Mouse (Mus musculus): ENCODE measurements around the gene Rab25.
"Not testable (repeated sequence)": the region's sequence is repeated elsewhere in the genome, so short reads cannot be mapped to it uniquely, and the experiment has no call there.

The Rab25 gene

GRCm38 (mm10) chr3:88548180-88548917 lies at the start of gene Rab25:
Rab25 (minus strand) TSS chr3:88548300.
- no peak for DNase-seq (ENCODE audit: low read depth)

DNA sequence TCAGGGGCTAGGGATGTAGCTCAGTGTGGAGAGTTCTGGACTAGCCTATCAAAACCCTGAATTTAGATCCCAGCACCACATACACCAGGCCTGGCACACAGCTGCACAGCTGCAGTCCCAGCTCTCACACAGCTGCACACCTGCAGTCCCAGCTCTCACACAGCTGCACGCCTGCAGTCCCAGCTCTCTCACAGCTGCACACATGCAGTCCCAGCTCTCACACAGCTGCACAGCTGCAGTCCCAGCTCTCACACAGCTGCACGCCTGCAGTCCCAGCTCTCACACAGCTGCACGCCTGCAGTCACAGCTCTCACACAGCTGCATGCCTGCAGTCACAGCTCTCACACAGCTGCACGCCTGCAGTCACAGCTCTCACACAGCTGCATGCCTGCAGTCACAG lies 48.4 kb upstream of the Rab25 start:
- not testable (repeated sequence) for DNase-seq (ENCODE audit: low read depth)

GRCm38 (mm10) chr3:88593893-88594580 lies 45.9 kb upstream of the Rab25 start:
- DNase-seq (ENCODE audit: low read depth) = no peak

GRCm38 (mm10) chr3:88592942-88593576 lies 45.0 kb upstream of the Rab25 start:
- no peak for DNase-seq (ENCODE audit: low read depth)

DNA sequence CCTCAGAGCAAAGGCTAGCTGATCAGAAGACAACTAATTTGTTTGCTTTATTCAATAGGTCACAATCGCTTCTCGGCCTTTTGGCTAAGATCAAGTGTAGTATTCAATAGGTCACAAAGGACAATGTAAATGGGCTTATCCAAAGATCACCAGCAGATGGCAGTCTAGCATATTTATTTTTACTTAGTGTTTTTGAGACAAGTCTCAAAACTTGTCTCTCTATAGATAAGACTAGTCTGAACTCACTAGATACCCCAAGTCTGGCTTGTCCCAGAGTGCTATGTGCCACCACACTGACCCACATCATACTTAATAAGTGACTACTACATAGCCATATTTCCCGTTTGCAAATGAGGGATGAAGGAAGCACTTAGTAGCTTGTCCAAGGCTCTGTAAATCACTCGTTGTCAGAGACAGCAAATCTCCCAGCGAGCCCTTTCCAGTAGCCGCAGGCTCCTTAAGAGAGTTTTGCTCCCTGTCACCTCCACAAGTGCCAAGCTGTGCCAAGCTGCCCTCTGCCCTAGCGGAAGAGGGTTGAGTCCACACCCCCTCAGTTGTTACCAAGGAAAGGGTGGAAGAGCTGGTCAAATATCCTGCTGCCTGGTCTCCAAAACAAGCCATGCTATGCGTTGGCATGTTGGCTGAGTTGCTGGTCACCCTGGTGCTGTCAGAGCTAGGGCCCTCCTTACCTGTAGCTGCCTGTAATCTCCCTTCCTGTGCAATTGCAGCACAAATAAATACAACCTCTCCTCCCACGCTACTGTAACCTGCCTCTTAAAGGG lies 44.0 kb upstream of the Rab25 start:
- DNase-seq (ENCODE audit: low read depth) = peak; percentile 85

DNA sequence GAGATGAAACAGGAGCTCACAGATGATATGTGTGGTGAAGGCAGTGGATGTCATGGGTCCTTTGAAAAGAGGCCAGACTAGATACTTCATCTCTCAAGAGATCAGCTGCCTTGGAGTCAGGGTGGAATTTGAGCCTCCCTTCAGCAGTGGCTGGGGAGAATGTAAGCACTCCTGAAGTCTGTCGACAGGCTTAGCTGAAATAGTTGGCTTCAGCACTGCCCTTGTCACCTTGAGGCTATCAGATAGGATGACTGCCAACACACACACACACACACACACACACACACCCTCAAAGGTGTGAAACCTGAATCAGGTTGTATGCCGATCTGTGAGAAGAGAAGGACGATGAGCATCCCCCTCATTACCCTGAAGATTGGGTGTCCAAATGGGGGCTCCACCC lies 42.9 kb upstream of the Rab25 start:
- DNase-seq (ENCODE audit: low read depth) = no peak

- DNase-seq (ENCODE audit: low read depth) = no peak
These were observed 42.1 kb upstream of the Rab25 start for GRCm38 (mm10) chr3:88590246-88590645.

GRCm38 (mm10) chr3:88586640-88587039 lies 38.5 kb upstream of the Rab25 start:
- DNase-seq (ENCODE audit: low read depth) = no peak

DNA sequence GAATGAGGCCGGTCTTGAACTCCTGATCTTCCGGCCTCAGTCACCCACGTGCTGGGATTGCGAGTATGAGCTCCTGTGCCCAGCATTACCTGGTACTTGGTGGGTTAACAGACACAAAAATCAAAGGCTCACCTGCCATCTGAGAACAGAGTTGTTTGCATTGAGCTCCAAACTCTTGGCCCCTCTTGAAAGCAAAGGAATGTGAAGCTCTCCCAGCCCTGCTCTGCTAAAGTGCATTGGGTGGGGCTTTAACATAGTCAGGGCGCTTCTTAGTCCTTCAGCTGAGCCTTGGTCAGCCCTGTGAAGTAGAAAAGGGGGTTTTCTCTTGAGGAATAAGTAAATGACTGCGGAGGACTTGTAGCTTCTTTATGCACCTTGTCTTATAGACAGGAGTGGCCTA lies 37.7 kb upstream of the Rab25 start:
- DNase-seq (ENCODE audit: low read depth) = no peak

- peak; percentile 83 for DNase-seq (ENCODE audit: low read depth)
These were observed 31.5 kb upstream of the Rab25 start for GRCm38 (mm10) chr3:88579454-88580117.

DNA sequence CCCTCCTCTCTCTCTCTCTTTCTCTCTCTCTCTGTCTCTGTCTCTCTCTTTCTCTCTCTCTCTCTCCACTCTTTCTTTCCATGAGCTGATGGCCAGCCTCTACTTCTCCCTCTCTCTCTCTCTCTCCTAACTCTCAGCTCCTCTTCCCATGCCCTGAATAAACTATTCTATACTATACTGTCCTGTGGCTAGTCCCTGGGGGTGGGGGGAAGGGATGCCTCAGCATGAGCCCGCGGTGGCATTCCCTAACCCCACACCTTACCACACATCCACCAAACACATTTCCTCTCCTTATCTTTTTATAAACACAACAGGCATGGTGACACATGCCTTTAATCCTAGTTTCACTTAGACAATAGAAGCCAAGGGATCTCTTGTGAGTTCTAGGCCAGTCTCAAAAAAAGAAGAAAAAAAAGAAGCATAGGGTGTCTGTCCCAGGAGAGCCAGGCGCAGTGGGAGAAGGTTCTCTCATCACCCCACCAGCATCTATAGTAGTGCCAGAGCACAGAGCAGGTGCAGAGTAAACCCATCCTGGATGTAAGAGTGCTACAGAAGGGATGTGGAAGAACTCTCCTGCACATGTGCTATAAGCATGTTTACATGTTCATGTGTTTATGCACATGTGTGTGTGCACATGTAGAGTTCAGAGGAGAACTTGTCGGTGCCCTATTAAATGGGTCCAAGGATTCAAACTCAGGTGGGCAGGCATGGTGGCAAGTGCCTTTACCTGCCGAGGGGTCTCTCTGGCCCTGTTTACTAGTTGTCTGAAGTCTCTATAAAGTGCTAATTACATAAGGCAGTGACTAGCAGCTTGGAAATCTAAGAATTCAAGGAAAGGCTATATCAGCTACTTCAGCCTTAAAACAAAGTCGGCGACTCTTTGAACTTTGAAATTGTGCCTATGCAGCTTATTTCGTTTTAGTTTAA lies 30.7 kb upstream of the Rab25 start:
- no peak for DNase-seq (ENCODE audit: low read depth)

GRCm38 (mm10) chr3:88577846-88578245 lies 29.7 kb upstream of the Rab25 start:
- DNase-seq (ENCODE audit: low read depth) = not testable (repeated sequence)

DNA sequence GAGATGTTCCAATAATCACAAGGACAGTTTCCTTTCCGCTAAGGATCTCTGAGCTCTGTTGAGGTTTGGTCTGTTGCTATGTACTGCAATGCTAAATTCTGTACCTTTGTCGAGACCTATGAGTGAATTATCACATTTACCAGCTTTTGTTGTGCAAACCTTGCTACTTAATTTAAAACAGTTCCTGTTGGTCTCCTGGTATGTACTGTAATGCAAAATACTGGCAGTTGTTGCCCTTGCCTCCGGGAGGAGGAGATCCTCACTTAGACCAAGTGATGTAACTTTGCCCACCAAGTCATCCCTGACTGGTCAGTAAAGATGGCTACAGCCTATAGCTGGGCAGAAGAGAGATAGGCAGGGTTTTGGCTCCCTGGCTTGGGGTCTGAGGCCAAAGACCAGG lies 27.4 kb upstream of the Rab25 start, which contains the start of gene Ssr2:
Ssr2 (plus strand) TSS at position 337 of the 400 bp plus-strand sequence.
- no peak for DNase-seq (ENCODE audit: low read depth)

GRCm38 (mm10) chr3:88573810-88574209 lies 25.7 kb upstream of the Rab25 start:
- DNase-seq (ENCODE audit: low read depth) = no peak

DNA sequence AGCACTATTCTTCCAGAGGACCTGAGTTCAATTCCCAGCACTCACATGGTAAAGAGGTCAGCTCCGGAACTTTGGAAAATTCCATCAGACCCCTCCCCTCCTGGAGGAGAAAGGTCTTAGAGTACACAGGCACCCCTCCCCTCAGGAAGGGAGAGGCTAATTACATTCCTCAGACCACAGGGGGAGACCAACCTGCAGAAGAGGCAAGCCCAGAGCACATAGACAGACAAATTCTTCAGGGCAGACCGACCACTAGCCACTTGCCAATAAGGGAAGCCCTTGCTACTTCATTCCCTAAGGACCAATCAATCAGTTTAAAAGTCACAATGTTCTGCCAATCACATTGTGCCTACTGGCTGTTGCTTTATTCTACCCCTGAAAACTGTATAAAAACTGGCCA lies 24.7 kb upstream of the Rab25 start:
- no peak for DNase-seq (ENCODE audit: low read depth)

DNA sequence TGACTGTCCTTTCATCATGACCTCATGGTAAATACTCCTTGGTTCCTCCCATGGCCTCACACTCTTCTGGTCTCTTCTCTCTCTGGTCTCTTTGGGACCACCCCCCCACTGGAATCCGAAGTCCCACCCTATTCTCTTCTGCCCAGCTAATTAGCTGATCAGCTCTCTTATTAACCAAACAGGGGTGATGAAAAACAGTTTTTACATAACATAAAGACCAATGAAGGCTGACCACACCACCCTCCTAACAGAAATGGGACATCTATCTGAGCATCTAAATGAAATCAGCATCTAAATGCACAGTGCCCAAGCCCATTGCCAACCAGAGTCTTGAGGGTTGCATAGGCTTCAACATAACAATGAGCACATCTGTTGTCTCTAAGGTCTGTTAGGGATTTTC lies 23.8 kb upstream of the Rab25 start:
- no peak for DNase-seq (ENCODE audit: low read depth)

GRCm38 (mm10) chr3:88570341-88570740 lies 22.2 kb upstream of the Rab25 start:
- no peak for DNase-seq (ENCODE audit: low read depth)

DNA sequence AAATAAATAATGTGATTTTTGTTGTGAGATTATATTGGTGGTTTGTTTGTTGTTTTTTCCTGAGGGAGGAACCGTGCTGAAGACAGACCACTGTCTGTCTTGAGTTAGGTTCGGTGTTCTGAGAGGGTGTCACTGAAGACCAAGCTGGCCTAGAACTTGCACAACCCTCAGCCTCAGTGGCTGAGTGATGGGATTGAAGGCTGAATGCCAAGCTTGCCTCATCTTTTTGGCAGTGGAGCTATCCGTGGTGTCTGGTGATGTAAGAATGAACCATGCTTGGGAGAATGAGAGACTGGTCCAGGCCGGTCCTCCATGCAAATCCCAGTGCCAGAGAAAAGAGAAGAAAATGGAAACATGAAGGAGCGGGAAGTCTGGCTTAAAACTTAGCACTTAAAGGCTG lies 21.6 kb upstream of the Rab25 start:
- DNase-seq (ENCODE audit: low read depth) = no peak

- DNase-seq (ENCODE audit: low read depth) = no peak
These were observed 21.0 kb upstream of the Rab25 start for GRCm38 (mm10) chr3:88569093-88569492.

DNA sequence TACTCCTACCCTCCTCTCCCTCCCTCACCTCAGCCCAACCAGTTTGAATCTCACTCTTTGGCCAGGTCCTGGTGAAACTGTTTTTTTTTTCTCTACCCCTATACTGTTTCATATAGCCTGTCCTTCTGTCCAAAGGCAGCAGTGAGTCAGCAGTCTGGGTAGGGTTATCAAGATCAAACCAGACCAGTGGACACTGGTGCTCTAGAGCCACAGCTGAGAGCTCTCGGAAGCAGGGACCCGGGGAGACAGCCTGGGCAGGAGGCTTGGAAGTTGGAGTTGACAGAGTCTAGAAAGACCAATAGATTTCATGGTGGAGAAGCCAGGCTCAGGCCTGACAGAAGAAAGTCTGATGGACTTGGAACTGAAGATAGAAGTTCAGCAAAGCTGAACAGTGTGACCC lies 20.5 kb upstream of the Rab25 start:
- no peak for DNase-seq (ENCODE audit: low read depth)

GRCm38 (mm10) chr3:88567892-88568291 lies 19.8 kb upstream of the Rab25 start:
- no peak for DNase-seq (ENCODE audit: low read depth)

All from c-Kit-positive CD71-positive TER-119-negative erythroid progenitor cells, embryonic 14.5 days (primary cell).